Mouse (Mus musculus) embryonic facial prominence, embryonic 14.5 days (tissue): ENCODE data around the gene Atp5j. TPM values are rescaled to one million over a fixed set of nuclear protein-coding genes. Genes with fewer than 3 reads are reported as not detected.

ENCODE experiments used
- ATAC-seq: fragments of 200-750 bp; cut with Nextera tagmentation; 2 replicates; pipeline ENCODE4 v1.8.0; 2017; ENCODE audit warnings: low read depth, moderate number of reproducible peaks, moderate TSS enrichment
- DNase-seq: peaks from one replicate; pipeline ENCODE4 v3.0.0-alpha.2; 2015; ENCODE audit warnings: low spot score
- H3K27ac ChIP-seq: fragments of 300-500 bp; sonication (generic); replicated peaks from 2 replicates; pipeline ENCODE4 v1.5.1; 2014; ENCODE audit warnings: low read depth, mild to moderate bottlenecking, low read length, moderate library complexity
- H3K27me3 ChIP-seq: fragments of 300-500 bp; sonication (generic); replicated peaks from 2 replicates; pipeline ENCODE4 v1.6.1; 2014; ENCODE audit warnings: low read length; ENCODE audit not compliant: control insufficient read depth, insufficient read depth
- H3K36me3 ChIP-seq: fragments of 300-500 bp; sonication (generic); 2 replicates; pipeline ENCODE4 v1.6.1; 2014; ENCODE audit warnings: low read length, mixed read lengths; ENCODE audit not compliant: control insufficient read depth, insufficient read depth
- H3K4me1 ChIP-seq: fragments of 300-500 bp; sonication (generic); 2 replicates; pipeline ENCODE4 v1.6.1; 2014; ENCODE audit warnings: antibody characterized with exemption, low read length; ENCODE audit not compliant: control insufficient read depth, insufficient read depth
- H3K4me2 ChIP-seq: fragments of 300-500 bp; sonication (generic); 2 replicates; pipeline ENCODE4 v1.6.1; 2014; ENCODE audit warnings: low read depth, mild to moderate bottlenecking, low read length, moderate library complexity, mixed read lengths
- H3K4me3 ChIP-seq: fragments of 300-500 bp; sonication (generic); 2 replicates; pipeline ENCODE4 v1.5.1; 2014; ENCODE audit warnings: low read depth, mild to moderate bottlenecking, low read length
- H3K9ac ChIP-seq: fragments of 300-500 bp; sonication (generic); 2 replicates; pipeline ENCODE4 v1.6.1; 2014; ENCODE audit warnings: low read depth, mild to moderate bottlenecking, low read length, moderate library complexity, mixed read lengths
- H3K9me3 ChIP-seq: fragments of 300-500 bp; sonication (generic); 2 replicates; pipeline ENCODE4 v1.6.1; 2016; ENCODE audit warnings: low read length; ENCODE audit not compliant: control insufficient read depth
- WGBS: fragments of 180-500 bp; shearing (Covaris S2); extraction: QIAGEN DNeasy Blood & Tissue Kit; methylation state at CpG from one replicate; pipeline ENCODE4 v1.1.7; 2014; 5-methylcytosine and 5-hydroxymethylcytosine counted together
- polyA plus RNA-seq: library from polyadenylated mRNA; unstranded; fragments of >200 nt; fragmentation: Nextera tagmentation; extraction: Ambion mirVana; gene quantifications from 2 replicates; pipeline ENCODE4 v1.2.1, GENCODE M21; 2014

The Atp5j gene
- polyA plus RNA-seq, 1 experiment from 2014 or later: 892 TPM

GRCm38 (mm10) chr16:84778431-84778830, 57.0 kb downstream of the Atp5j start:
- DNase-seq: no peak
- no peak for ATAC-seq
- H3K27me3 ChIP-seq: 0 out of 2 replicates have a peak, but pooled peaks cover 7% of the 10 kb centered on the region

More at GRCm38 (mm10) chr16:84778431-84778830, 57.0 kb downstream of the Atp5j start:
- 66% methylated on average over 6 of the region's 6 CpGs for WGBS
- Histone ChIP-seq H3K27ac (no peak overlapping the region), H3K4me1 (0 out of 2 replicates have a peak, but pooled peaks cover 4% of the 10 kb centered on the region), H3K4me3 (no peak overlapping the region), H3K36me3 (no peaks in the 10 kb centered on the region), H3K9me3 (no peaks in the 10 kb centered on the region), H3K9ac (no peak overlapping the region), H3K4me2 (no peak overlapping the region)

Other genes starting within 250 kb of the Atp5j start
- 43.0 and 44.0 TPM in 2 replicates for gene Mrpl39, start 99.9 kb downstream of the Atp5j start, polyA plus RNA-seq
- gene Jam2, start 61.5 kb downstream of the Atp5j start, polyA plus RNA-seq: 21.2 and 21.6 TPM in 2 replicates
- 36.3 and 40.0 TPM in 2 replicates for gene Gabpa, start 700 bp downstream of the Atp5j start, polyA plus RNA-seq